Mouse (Mus musculus) C2C12 (cell line): ENCODE measurements at regions not wholly inside any gene's neighbourhood (a gene's known extent, or its start where the extent isn't known, plus 50 kb on each side); places are given as distances from the start of the nearest gene placed in this dataset.

ENCODE experiments used
- CEBPB ChIP-seq: IDR thresholded peaks from one replicate; pipeline ENCODE4 v1.6.1; 2011; ENCODE audit warnings: low read depth, mild to moderate bottlenecking, control low read depth, moderate library complexity
- CTCF ChIP-seq: IDR thresholded peaks from one replicate; pipeline ENCODE4 v1.5.1; 2011; ENCODE audit not compliant: control insufficient read depth, insufficient read depth, insufficient read length
- FOSL1 ChIP-seq: IDR thresholded peaks from one replicate; pipeline ENCODE4 v1.8.0; 2011; ENCODE audit warnings: mild to moderate bottlenecking, low read length; ENCODE audit not compliant: poor library complexity, insufficient read depth, severe bottlenecking
- MAX ChIP-seq: IDR thresholded peaks from one replicate; pipeline ENCODE4 v1.6.1; 2011; ENCODE audit warnings: mild to moderate bottlenecking, control low read depth
- MYOD1 ChIP-seq: IDR thresholded peaks from one replicate; pipeline ENCODE4 v1.6.1; 2011; ENCODE audit warnings: low read depth; ENCODE audit not compliant: control insufficient read depth, insufficient read length
- MYOG ChIP-seq: IDR thresholded peaks from one replicate; pipeline ENCODE4 v1.6.1; 2011; ENCODE audit not compliant: control insufficient read depth, insufficient read length; ENCODE audit errors: extremely low read depth
- USF1 ChIP-seq: IDR thresholded peaks from one replicate; pipeline ENCODE4 v1.6.1; 2011; ENCODE audit warnings: low read depth, mild to moderate bottlenecking, control low read depth, moderate library complexity

DNA sequence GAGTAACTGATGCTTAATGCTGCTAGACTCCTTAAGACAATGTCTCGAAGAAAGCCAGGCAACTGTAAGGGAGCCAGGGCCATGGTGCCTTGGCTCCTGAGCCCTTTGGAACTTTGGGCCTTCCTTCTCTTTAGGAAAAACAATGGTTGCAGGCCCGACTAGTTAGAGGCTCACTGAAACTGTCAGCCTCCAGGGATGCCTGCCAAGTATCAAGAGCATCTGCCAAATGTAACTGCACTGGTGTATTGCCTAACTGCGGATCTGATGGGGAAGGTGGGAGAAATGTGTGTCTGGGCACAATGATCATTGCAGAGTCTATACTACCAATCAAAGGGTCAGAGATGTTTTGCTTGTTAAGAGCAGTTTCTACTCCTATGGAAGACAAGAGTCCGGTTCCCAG is 121.1 kb downstream of the H2al1j start:
- TF ChIP-seq CTCF (no peak), MYOD1 (no peak), CEBPB (no peak), USF1 (no peak), MAX (no peak), MYOG (no peak), FOSL1 (no peak)
